Mouse (Mus musculus): ENCODE results near the gene Prm2.
"Not testable (repeated sequence)": the region's sequence is repeated elsewhere in the genome, so short reads cannot be mapped to it uniquely, and the experiment has no call there.

Prm2 gene

DNA sequence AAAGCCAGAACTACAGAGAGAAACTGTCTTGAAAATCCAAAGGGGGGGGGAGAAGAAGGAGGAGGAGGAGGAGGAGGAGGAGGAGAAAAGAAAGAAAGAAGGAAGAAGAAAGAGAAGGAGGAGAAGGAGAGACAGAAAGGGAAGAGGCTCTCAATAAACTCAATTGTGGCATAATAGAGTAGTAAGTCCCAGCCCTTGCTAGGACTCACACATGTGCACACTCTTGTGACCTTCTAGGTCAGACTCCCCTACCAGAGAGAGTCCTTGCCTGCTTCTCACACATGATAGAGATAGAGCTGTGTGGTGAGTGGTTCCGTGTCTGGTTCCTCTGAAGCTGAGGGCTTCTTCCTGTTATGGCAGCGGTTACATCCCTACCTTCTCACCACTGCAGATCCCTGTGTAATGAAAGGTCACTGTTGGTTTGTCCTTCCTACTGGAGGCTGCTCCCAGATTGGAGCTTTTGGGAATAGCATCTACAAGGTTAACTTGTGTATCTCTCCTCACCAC, 17.0 kb upstream of the Prm2 start, which contains the start of gene Gm11172:
Gm11172 (plus strand) TSS at position 51 of the 507 bp plus-strand sequence.
- no peak for DNase-seq (ENCODE audit: low spot score in 2 of 2)

DNA sequence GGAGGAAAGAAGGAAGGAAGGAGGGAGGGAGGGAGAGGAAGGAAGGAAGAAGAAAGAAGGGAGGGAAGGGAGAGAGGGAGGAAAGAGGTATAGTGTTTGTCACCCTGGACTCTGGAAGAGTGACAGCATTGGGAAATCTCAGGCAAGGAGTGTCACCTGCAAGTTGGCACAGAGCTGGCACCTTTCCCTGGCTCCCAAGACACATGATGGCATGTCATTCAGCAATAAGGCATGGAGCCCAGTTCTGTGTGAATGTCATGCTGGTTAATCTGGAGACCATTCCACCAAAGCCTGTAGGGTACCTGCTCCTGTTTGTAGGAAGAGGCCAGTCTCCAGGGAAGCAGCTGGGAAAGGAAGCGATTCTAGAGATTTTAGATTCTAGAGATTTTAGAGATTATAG, 14.4 kb upstream of the Prm2 start:
- DNase-seq (ENCODE audit: low spot score in 2 of 2): no peak

DNA sequence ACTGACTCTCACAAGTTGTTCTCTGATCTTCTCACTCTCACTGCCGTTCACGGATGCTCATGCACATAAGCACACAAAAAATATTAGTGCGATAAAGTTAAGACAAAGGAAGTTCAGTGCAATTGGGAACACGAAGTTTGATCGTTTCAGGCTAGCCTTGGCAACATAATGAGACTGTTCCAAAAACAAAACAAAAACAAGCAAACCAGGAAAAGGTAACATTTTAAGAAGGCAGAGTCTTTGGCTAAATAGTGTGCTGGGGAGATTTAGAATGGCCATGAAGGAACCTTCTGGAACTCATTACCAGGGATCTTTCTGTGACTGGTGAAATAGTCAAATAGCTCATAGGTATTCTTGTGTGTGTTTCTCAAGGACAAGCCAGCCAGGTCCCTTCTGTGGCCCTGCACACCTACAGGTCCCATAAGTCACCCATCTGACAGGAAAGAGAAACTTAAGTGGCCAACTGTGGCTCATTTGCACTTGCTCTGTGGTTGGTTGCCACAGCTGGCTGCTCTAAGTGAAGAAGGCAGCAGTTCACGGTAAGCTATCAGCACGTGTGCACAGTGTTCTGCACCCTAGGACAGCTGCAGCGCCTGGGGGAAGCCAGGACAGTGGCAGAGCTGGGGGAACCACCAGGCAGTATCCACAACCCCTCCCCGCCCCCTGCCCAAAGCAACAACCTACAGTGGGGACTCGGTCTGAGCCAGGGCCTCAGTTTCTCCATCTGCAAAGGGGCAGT, 10.0 kb upstream of the Prm2 start, which contains the start of gene Prm1:
Prm1 (minus strand) TSS at position 51 of the 739 bp plus-strand sequence.
- DNase-seq (ENCODE audit: low spot score in 2 of 2): no peak

DNA sequence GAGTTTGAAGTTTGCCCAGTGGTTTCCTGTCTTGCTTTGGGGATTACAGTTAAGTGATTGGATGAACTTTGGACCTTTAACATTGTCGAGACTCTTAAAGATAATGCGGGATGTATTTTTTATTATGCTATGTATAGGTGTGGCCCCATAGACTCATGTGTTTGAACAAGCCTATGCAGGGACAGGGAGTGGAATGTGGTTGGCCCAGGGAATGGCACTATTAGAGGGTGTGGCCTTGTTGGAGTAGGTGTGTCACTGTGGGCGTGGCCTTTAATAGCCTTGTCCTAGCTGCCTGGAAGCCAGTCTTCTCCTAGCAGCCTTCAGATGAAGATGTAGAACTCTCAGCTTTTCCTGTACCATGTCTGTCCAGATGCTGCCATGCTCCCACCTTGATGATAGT, 6.5 kb upstream of the Prm2 start:
- not testable (repeated sequence) for DNase-seq (ENCODE audit: low spot score in 2 of 2)

DNA sequence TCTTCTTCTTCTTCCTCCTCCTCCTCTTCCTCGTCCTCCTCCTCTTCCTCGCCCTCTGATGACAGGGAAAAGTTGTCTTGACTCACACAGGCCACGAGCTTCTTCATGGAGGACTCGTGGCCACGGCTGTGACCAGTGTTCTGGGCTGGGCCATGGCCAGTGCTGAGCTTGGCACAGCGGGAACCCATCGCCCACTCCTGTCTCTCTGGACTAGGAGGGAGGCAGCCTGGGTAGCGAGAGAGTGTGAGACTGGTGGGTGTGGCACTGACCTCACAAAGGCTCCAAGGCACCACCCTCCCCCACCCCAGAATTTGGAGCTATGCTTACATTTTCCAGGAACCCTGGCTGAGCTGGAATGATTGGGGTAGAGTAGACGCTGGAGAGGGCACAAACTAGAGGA, 5.2 kb downstream of the Prm2 start, which contains the start of gene Prm3:
Prm3 (minus strand) TSS at position 213 of the 400 bp plus-strand sequence.
- DNase-seq (ENCODE audit: low spot score in 2 of 2): no peak

DNA sequence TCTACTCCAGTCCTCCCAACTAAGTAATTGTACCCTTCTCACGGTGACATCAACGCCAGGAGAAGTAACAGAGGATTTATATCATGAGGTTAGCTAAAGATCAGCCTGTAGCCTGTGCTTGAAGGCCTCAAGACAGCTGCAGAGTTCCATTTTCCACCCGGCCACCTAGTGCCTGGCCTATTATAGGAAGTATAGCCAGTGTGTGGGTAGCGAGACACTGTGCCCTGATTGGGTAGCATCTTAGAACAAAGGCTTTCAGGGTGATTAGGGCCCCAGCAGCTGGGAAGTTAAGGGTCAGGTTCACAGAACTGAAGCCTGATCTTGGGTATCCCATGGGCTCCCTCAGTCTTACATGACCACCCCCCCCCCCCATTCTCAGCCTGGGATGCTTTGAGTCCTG, 7.1 kb downstream of the Prm2 start:
- no peak for DNase-seq (ENCODE audit: low spot score in 2 of 2)

DNA sequence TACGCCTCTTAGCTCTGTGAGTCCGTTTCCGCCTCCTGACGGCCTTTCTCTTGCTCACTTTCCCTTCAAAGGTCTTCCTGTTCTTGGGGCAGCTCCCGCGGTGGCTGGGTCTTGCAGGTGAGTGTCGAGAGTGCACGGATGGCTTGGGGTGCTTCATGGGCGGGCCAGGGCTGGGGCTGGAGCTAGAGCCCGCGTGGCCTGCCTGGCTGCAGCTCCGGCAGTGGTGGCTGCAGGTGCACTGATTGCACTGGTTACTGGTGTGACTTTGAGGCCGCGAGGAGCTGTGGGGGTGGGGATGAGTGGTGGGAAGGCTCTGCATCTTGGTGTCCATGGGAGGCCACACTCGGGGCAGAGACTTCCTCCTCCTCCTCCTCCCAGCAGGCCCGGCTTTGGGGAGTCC, 7.7 kb downstream of the Prm2 start, which contains the start of gene Tnp2:
Tnp2 (minus strand) TSS at position 390 of the 400 bp plus-strand sequence.
- no peak for DNase-seq (ENCODE audit: low spot score in 2 of 2)

DNA sequence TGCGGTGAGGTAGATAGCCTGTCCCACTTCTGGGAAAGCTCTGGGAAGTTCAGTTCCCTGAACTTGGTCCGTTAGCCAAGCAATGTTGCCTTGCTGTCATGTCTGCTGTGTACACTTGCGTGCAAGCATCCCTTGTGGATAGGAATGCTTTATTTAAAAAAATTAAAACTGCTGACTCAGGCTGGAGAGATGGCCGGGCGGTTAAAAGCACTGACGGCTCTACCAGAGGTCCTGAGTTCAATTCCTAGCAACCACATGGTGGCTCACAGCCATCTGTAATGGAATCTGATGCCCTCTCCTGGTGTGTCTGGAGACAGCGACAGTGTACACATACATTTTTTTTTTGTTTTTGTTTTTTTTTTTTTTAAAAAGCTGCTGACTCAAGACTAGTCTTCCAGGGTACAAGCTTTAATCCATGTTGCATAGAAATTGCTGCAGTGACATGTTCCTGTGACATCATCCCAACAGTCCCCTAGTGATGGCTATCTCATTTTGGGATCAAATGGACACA, 8.3 kb downstream of the Prm2 start:
- DNase-seq (ENCODE audit: low spot score in 2 of 2): no peak

DNA sequence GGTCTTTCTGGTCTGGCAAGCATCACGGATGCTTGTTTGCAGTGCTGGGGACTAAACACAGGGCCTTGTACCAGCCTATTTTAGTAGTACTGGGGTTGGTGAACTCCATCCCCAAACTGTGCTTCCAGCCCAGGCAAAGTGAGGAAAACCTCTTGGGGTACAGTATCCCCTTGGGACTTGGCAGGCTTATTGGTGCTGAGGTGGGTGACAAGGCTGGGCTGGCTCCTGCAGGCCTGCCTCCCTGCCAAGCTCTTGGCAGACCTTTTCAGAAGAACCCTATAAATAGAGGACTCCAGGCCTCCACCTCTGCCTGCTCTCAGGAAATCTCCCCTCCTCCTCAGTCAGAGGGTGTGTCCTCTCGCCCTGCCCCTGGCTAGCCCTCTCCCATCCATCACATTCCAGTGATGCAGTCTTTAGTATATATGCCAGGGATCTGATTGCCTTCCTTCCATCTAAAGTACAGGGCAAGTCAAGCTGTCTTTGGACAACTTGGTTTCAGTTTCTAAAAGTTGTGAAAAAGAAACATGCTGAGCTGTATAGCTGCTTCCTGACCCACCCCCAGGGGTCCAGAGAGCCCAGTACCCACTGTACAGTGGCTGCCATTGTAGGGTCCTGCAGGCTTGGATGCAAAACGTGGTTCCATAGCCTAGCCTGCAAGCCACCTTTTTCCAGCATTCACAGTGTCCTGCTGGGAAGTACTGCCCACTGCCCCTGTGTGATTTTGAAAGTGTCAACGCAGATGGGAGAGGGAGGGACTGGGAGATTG, 9.0 kb downstream of the Prm2 start:
- no peak for DNase-seq (ENCODE audit: low spot score in 2 of 2)

DNA sequence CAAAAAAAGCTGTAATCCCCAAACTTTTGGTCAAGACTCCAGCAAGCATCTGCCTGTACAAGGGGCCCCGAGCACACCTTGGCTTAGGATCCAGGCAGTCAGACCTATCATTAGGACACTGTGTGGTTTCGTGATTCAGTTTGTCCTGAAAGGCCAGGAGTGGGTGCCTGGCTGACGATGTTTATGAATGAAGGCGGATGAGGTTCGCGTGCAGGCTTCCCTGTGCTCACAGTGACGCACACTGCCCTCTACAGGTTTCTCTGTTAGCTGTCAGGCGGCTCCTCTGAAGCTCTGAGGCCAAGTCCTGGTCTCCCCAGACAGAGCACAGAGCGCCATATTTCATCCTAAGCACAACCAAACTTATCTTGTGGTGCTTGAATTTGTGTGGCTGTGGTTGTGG, 9.6 kb downstream of the Prm2 start:
- DNase-seq (ENCODE audit: low spot score in 2 of 2): peak; percentile 60 to 78

DNA sequence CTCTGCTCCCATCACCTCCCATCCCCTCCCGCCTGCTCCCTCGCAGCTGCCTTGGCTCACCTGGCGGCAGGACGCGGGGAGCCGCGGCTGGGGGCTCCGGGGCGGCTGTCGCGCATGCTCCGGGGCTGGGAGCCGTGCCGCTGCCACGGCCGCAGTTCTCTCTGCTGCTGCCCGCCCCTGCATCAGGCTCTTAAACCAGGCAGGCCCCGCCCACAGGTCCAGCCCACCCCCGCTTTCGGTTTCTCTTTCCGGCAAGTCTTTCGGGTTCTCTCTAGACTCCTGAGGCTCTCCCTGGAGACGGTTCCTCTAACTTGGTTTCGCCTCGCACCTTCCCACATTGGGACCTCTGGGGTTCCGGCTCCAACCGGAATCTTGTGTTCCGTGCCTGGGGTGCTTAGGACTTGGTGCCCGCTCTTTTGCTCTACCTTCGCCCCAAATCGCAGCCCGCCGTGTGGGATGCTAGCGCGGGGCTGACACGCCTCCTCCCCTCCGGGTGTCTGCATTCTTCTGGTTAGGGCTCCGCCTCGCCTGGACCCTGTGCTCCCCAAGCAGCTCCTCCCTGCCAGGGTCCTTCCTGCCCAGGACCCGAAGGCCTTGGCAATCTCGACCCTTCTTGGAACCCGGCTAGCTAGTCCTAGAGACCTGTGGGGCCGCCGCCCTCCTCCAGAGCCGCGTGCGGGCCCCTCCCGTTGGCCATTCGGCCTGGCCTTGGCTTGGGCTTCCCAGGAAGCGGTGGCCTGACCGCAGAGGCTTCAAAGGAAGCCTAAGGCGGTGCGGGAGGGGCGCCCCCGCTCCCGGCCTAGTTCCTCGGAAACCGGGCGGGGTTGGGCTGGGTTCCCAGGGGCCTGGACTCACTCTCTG, 10.3 kb downstream of the Prm2 start, which contains the start of gene Socs1:
Socs1 (minus strand) TSS at position 166 of the 861 bp plus-strand sequence.
- peak; percentile 61 to 81 for DNase-seq (ENCODE audit: low spot score in 2 of 2)

DNA sequence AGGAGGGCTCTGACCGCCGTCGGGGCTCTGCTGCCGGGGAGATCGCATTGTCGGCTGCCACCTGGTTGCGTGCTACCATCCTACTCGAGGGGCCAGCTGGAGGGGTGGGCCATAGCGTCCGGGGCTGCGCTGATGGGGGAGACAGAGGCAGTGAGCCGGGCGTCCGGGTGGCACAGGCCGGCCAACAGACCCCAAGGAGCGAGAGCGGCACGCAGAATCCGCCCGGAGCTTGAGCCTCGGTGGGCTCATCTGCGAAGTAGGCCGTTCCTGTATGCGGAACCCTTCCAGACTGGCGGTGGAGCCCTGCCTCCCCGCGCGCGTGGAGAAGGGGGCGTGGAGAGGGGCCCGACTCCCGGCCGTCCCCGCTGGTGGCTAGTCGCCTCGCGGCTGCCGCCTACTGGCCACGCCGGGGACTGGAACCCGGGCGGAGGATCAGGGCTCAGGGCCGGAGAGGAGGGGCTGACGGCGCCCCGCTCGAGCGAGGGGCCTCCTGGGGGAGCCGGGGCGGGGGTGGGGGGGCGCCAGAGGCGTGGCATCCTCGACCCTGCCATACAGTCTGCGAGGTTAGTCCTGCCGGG, 11.1 kb downstream of the Prm2 start:
- peak; percentile 96 to 98 for DNase-seq (ENCODE audit: low spot score in 2 of 2)

DNA sequence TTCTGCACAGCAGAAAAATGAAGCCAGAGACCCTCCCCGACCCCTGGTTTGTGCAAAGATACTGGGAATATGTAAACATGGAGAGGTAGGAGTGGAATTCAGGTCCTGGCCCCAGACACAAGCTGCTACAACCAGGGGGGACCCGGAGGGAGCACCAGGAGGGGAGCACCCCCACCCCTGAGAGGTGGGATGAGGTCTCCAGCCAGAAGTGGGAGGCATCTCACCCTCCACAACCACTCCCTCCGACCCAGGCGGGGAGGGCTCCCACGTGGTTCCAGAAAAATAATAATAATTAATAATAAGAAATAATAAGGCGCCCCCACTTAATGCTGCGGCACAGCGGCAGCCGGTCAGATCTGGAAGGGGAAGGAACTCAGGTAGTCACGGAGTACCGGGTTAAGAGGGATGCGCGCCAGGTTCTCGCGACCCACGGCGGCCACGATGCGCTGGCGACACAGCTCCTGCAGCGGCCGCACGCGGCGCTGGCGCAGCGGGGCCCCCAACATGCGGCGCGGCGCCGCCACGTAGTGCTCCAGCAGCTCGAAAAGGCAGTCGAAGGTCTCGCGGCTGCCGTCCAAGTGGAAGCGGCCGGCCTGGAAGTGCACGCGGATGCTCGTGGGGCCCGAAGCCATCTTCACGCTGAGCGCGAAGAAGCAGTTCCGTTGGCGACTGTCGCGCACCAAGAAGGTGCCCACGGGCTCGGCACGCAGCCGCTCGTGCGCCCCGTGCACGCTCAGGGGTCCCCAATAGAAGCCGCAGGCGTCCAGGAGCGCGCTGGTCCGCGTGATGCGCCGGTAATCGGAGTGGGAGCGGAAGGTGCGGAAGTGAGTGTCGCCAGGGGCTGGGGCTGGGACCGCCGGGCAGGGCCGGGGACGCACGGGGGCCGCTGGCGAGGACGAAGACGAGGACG, 11.8 kb downstream of the Prm2 start:
- DNase-seq (ENCODE audit: low spot score in 2 of 2): peak in 1 of 2 experiments; percentile 49

DNA sequence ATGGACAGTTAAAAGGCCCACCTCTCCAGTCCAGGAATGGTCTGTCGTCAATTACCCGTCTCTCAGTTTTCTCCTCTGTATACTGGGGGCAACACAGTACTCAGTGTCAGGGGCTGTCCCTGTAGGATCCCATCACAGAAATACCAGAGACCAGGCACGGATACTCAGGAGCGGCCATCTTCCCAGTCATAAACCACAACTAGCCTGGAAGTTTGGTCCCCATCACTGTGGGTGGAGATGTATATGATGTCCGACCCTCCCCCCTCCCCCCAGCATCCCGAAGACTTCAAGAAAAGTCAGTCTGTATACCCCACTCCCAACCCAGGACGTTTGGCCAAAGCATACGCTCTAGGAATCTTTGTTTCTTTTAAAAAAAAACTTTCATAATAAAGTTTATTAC, 12.5 kb downstream of the Prm2 start:
- DNase-seq (ENCODE audit: low spot score in 2 of 2): no peak

DNA sequence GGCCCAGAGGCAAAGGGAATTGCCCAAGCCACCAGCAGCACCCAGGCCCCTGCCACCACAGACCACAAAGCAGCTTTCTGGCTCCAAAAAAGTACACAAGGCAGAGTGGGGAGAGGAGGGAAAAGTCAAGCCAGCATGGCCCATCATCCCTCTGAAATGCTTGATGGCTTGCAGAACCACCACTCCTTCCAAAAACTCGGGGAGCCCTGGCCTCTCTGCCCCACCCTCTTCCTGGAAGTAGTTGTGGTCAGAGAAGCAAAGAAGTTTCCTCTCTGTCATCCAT, 12.8 kb downstream of the Prm2 start:
- DNase-seq (ENCODE audit: low spot score in 2 of 2): no peak

DNA sequence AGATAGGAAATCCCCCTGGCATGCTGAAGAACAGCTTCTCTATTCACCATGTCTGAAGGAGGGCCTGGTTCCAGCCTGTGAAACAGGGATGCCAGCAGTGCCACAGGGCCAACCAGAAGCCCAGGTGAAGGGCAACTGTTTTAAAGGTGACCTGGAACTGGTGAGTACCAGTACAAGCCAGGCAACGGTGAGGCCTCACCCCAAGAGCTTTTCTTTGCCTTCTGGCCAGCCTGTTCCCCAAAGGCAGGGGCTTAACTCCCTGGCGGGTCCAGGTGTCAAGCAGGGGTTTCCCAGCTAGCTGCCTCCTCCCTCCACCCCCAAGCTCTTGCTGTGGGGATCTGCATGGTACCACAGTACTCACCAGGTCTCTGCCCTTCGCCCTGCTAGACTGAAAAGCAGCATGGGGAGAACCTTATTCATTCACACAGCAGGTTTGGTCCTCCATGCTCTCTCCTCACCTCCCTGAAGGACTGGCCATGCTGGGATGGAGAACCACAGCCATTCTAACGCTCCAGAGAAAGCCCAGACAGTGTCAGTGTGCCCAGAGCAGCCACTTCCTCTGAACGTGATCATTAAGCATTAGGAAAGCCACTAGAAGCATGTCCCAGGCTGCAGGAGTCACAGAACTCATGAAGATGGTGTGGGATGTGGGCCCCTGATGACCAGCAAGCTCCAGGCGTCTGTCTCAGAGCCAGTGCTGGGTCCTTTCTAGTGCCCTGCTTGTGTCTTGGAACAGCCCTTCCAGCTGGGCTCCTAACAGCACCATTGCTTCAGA, 13.4 kb downstream of the Prm2 start:
- no peak for DNase-seq (ENCODE audit: low spot score in 2 of 2)

DNA sequence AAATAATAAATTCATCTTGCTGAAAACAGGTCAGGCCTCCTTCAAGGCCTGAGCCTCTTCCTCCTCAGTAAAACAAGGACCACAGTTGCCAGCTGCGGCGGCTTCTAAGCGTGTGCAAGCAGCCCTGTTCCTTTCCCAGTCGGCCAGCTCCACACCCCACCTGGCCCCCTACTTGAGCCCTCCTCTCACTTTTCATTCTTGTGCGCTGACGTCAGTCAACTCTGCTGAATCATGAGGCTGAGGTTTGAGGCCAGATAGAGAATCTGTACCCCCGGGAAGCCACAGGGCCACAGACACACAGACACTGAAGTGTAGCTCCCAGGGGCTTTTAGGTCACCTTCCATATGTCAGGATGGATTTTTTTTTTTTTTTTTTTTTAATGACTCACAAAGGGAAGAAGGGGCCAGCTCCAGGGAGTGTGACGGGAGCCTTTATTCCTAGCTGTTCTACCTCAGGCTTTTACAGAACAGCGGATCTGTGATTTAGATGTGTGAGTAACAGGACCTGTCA, 14.0 kb downstream of the Prm2 start:
- DNase-seq (ENCODE audit: low spot score in 2 of 2): no peak

DNA sequence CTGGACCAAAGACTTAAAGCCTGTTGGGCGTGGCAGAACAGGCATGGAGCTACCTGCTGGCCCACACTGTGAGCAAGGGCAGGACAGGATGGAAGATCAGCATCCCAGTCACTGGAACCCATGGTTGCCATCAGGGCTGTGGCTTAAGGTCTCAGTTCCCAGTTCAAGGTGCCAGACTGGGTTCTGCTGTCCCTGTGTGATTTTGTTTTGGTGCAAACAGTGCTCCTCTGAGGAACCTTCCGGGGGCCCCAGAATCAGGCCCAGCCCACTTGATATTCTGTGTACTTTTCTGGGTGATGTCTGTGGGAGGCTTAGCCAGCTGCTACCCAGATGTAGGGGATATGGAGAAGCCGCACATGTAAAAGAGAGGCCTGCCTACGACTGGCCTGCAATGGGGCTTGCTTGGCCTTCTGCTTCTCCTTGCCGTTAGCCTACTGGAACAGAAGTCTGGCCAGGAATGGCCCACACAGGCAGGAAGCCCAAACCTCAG, 15.3 kb downstream of the Prm2 start:
- no peak for DNase-seq (ENCODE audit: low spot score in 2 of 2)

DNA sequence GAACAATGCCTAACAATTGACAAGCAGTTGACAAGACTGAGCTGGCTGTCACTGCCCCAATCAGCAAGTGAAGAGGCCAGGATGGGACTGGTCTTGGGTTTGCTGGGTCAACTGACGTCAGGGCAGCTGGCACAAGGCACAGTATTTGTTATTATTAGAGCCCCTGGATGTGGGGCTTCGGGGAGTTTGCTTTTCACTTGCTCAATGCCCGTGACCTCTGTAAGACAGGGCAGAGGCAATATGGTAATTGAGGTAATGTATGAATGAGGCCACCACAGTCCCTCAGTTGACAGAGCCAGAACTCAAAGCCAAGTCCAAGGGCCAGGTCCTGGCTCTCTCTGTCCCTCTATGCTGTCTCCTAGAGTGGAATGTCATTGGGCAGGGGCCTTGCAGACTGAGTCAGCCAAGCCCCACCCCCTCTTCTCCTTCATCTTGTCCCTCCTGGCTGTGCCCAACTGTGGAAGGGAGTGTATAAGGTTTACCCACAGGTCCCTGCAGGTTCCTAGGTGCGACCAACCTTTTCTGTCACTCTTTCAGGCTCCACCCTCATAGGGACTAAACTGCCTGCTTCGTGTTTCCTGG, 18.3 kb downstream of the Prm2 start:
- no peak for DNase-seq (ENCODE audit: low spot score in 2 of 2)
